Mouse (Mus musculus) heart, adult 2 months (tissue): ENCODE data around the gene Il10ra.

Experiments used
- CTCF ChIP-seq: fragments of 200-600 bp; IDR thresholded peaks from 2 replicates; pipeline ENCODE4 v1.8.1; 2022; ENCODE audit warnings: antibody characterized with exemption, mild to moderate bottlenecking, moderate library complexity
- EP300 ChIP-seq: fragments of 200-500 bp; IDR thresholded peaks from 2 replicates; pipeline ENCODE4 v1.6.1; 2011; ENCODE audit warnings: low read depth, low read length, control low read depth; ENCODE audit not compliant: insufficient read depth
- POLR2A ChIP-seq: fragments of 200-500 bp; IDR thresholded peaks from 2 replicates; pipeline ENCODE4 v1.6.1; 2011; ENCODE audit warnings: mild to moderate bottlenecking, low read depth, low read length, control low read depth; ENCODE audit not compliant: insufficient read depth

GRCm38 (mm10) chr9:45250306-45250705 lies 18.6 kb downstream of the Il10ra start:
- no peak for TF ChIP-seq EP300
- no peak for TF ChIP-seq CTCF
- no peak for TF ChIP-seq POLR2A
